ENCODE assay signal across 26 mouse cellular contexts in genomic region chr9:40827366-40827765, GRCm38 (mm10). TPM values are rescaled to one million over a fixed set of nuclear protein-coding genes. Genes with fewer than 3 reads are reported as not detected.
DNase-seq lines count a peak whose midpoint lies in the region; ATAC-seq and TF ChIP-seq lines count a peak whose summit lies in the region.
"Had no signal": no experiment of that assay in that cellular context is flagged by ENCODE, and none has a peak within 500 bp of the region (broad histone marks: within the 10 kb centered on the region; RNA-seq: fewer than 3 reads in every experiment).

No protein-coding gene starts in this region.

- no peak for ATAC-seq in forebrain, postnatal 0 days
- ATAC-seq in forebrain, embryonic 12.5 days (ENCODE audit: low FRiP score) = no peak
- ATAC-seq in limb, embryonic 11.5 days (ENCODE audit: insufficient number of reproducible peaks, low FRiP score, low TSS enrichment, low read depth) = no peak
- no peak for ATAC-seq in midbrain, embryonic 11.5 days (ENCODE audit: low FRiP score)
- ATAC-seq in midbrain, embryonic 13.5 days = no peak
- ATAC-seq: activated CD4-positive, CD25-positive, alpha-beta regulatory T cell, adult 4 months; CD4-positive, CD25-positive, alpha-beta regulatory T cell, adult 4 months; Patski had no signal

- no peaks in the 10 kb centered on the region for H3K9me3 ChIP-seq in forebrain, postnatal 0 days (ENCODE audit: low read length)
- H3K9me3 ChIP-seq in forebrain, embryonic 12.5 days = no peaks in the 10 kb centered on the region
- no peaks in the 10 kb centered on the region for H3K9me3 ChIP-seq in limb, embryonic 11.5 days (ENCODE audit: control insufficient read depth, low read length)
- no peaks in the 10 kb centered on the region for H3K9me3 ChIP-seq in limb, embryonic 10.5 days (replicated peaks)
- H3K9me3 ChIP-seq in midbrain, embryonic 11.5 days (ENCODE audit: control insufficient read depth, low read length) = no peaks in the 10 kb centered on the region
- H3K9me3 ChIP-seq in midbrain, embryonic 13.5 days = no peaks in the 10 kb centered on the region
- H3K9me3 ChIP-seq: G1E had no signal

- TF ChIP-seq CTCF in forebrain, postnatal 0 days (IDR thresholded peaks at IDR 0.05; ENCODE audit: low read depth) = no peak
- no peak for TF ChIP-seq CTCF in layer of hippocampus, adult 2 months (conservative IDR thresholded peaks at IDR 0.05)

- no peaks in the 10 kb centered on the region for H3K36me3 ChIP-seq in forebrain, postnatal 0 days (ENCODE audit: insufficient read depth)
- no peaks in the 10 kb centered on the region for H3K36me3 ChIP-seq in forebrain, embryonic 12.5 days (replicated peaks)
- H3K36me3 ChIP-seq in limb, embryonic 11.5 days (ENCODE audit: control insufficient read depth, insufficient read depth, low read length) = no peaks in the 10 kb centered on the region
- no peaks in the 10 kb centered on the region for H3K36me3 ChIP-seq in limb, embryonic 10.5 days
- H3K36me3 ChIP-seq in midbrain, embryonic 11.5 days (ENCODE audit: control insufficient read depth, insufficient read depth, low read length) = no peaks in the 10 kb centered on the region
- no peaks in the 10 kb centered on the region for H3K36me3 ChIP-seq in midbrain, embryonic 13.5 days
- H3K36me3 ChIP-seq: G1E had no signal

- peak; percentile 12 for DNase-seq in forebrain, postnatal 0 days
- peak; percentile 41 to 51 for DNase-seq in layer of hippocampus, adult 2 months (ENCODE audit: low spot score in 2 of 2)
- DNase-seq in layer of hippocampus, adult 11-12 months (ENCODE audit: low spot score) = no peak
- DNase-seq in limb, embryonic 11.5 days (ENCODE audit: low spot score) = no peak
- DNase-seq in limb, embryonic 10.5 days (ENCODE audit: low spot score) = no peak
- peak; percentile 69 for DNase-seq in midbrain, embryonic 11.5 days (ENCODE audit: low spot score, missing footprints)
- DNase-seq: adrenal gland, adult 2 months; adrenal gland, adult 8-10 months; adrenal gland, postnatal 10 days; adrenal gland, postnatal 14 days; adrenal gland, postnatal 25 days; adrenal gland, postnatal 36 days; B cell, adult 2 months; cerebellum, adult 11 months; cerebellum, adult 11-12 months had no signal

- H3K9ac ChIP-seq in forebrain, postnatal 0 days = no peak overlapping the region
- no peak overlapping the region for H3K9ac ChIP-seq in forebrain, embryonic 12.5 days
- no peak overlapping the region for H3K9ac ChIP-seq in limb, embryonic 11.5 days (ENCODE audit: low read length)
- H3K9ac ChIP-seq in midbrain, embryonic 11.5 days (ENCODE audit: low read length) = no peak overlapping the region
- H3K9ac ChIP-seq in midbrain, embryonic 13.5 days (replicated peaks) = no peak overlapping the region

- H3K27ac ChIP-seq in forebrain, postnatal 0 days (ENCODE audit: low read depth, low read length) = no peak overlapping the region
- H3K27ac ChIP-seq in forebrain, embryonic 12.5 days = no peak overlapping the region
- peak overlapping the region; percentile 72 for H3K27ac ChIP-seq in layer of hippocampus, adult 2 months
- peak overlapping the region; percentile 8; the same call in 1 of the 2 replicates for H3K27ac ChIP-seq in limb, embryonic 11.5 days (replicated peaks; ENCODE audit: low read depth, low read length)
- no peak overlapping the region; the same call in 1 of the 2 replicates for H3K27ac ChIP-seq in limb, embryonic 10.5 days
- no peak overlapping the region for H3K27ac ChIP-seq in midbrain, embryonic 11.5 days (ENCODE audit: low read depth, low read length)
- H3K27ac ChIP-seq in midbrain, embryonic 13.5 days = no peak overlapping the region

- WGBS in forebrain, postnatal 0 days = 63% methylated on average over 4 of the region's 4 CpGs
- WGBS in forebrain, embryonic 12.5 days = 76% methylated on average over 4 of the region's 4 CpGs
- 64% methylated on average over 4 of the region's 4 CpGs for WGBS in limb, embryonic 11.5 days
- 81% methylated on average over 4 of the region's 4 CpGs for WGBS in limb, embryonic 10.5 days
- WGBS in midbrain, embryonic 11.5 days = 88% methylated on average over 4 of the region's 4 CpGs
- WGBS in midbrain, embryonic 13.5 days = 89% methylated on average over 4 of the region's 4 CpGs

- no peaks in the 10 kb centered on the region for H3K4me1 ChIP-seq in forebrain, postnatal 0 days (ENCODE audit: insufficient read depth)
- peaks cover 5% of the 10 kb centered on the region; the same call in 1 of the 2 replicates for H3K4me1 ChIP-seq in forebrain, embryonic 12.5 days
- H3K4me1 ChIP-seq in limb, embryonic 11.5 days (ENCODE audit: control insufficient read depth, insufficient read depth, low read length) = 0 out of 2 replicates have a peak, but pooled peaks cover 3% of the 10 kb centered on the region
- peaks cover 12% of the 10 kb centered on the region for H3K4me1 ChIP-seq in limb, embryonic 10.5 days
- H3K4me1 ChIP-seq in midbrain, embryonic 11.5 days (ENCODE audit: control insufficient read depth, insufficient read depth, low read length) = peaks cover under 1% of the 10 kb centered on the region; the same call in 1 of the 2 replicates
- H3K4me1 ChIP-seq in midbrain, embryonic 13.5 days (replicated peaks) = peaks cover 5% of the 10 kb centered on the region

- H3K27me3 ChIP-seq in forebrain, postnatal 0 days (ENCODE audit: insufficient read depth, low read length) = no peaks in the 10 kb centered on the region
- peaks cover 11% of the 10 kb centered on the region for H3K27me3 ChIP-seq in forebrain, embryonic 12.5 days
- H3K27me3 ChIP-seq in limb, embryonic 11.5 days (ENCODE audit: control insufficient read depth, insufficient read depth, low read length) = no peaks in the 10 kb centered on the region
- H3K27me3 ChIP-seq in limb, embryonic 10.5 days (ENCODE audit: low read depth, poor library complexity, severe bottlenecking) = peaks cover 6% of the 10 kb centered on the region; the same call in 1 of the 2 replicates
- H3K27me3 ChIP-seq in midbrain, embryonic 11.5 days (ENCODE audit: control insufficient read depth, insufficient read depth, low read length) = no peaks in the 10 kb centered on the region; the same call in 1 of the 2 replicates
- H3K27me3 ChIP-seq in midbrain, embryonic 13.5 days = peaks cover 4% of the 10 kb centered on the region; the same call in 1 of the 2 replicates
- H3K27me3 ChIP-seq: CH12.LX had no signal

- no peak overlapping the region for H3K4me2 ChIP-seq in forebrain, postnatal 0 days (ENCODE audit: low read depth)
- H3K4me2 ChIP-seq in forebrain, embryonic 12.5 days = no peak overlapping the region
- H3K4me2 ChIP-seq in limb, embryonic 11.5 days (ENCODE audit: low read depth, severe bottlenecking) = no peak overlapping the region
- no peak overlapping the region for H3K4me2 ChIP-seq in midbrain, embryonic 11.5 days
- H3K4me2 ChIP-seq in midbrain, embryonic 13.5 days (replicated peaks) = no peak overlapping the region

- H3K4me3 ChIP-seq in forebrain, postnatal 0 days (ENCODE audit: low read depth, low read length) = no peak overlapping the region
- no peak overlapping the region for H3K4me3 ChIP-seq in forebrain, embryonic 12.5 days (replicated peaks)
- H3K4me3 ChIP-seq in layer of hippocampus, adult 2 months = no peak overlapping the region
- H3K4me3 ChIP-seq in limb, embryonic 11.5 days (ENCODE audit: low read depth, low read length) = no peak overlapping the region
- no peak overlapping the region for H3K4me3 ChIP-seq in limb, embryonic 10.5 days
- no peak overlapping the region for H3K4me3 ChIP-seq in midbrain, embryonic 11.5 days (ENCODE audit: low read depth, low read length)
- no peak overlapping the region for H3K4me3 ChIP-seq in midbrain, embryonic 13.5 days (replicated peaks)

RNA-seq across cellular contexts. Expression of gene Hspa8, which starts 26.6 kb away (rescaled TPM):
- total RNA-seq in forebrain, postnatal 0 days (2014; rRNA removed) = 3,364 and 4,241 TPM in 2 replicates
- 2,287 and 2,372 TPM in 2 replicates for polyA plus RNA-seq in forebrain, postnatal 0 days (2015; fragmentation: Nextera tagmentation; extraction: Ambion mirVana)
- 2,759 and 2,920 TPM in 2 replicates for polyA plus RNA-seq in forebrain, embryonic 12.5 days (2016; fragmentation: Nextera tagmentation; extraction: Ambion mirVana)
- 1,000 to 10,000 TPM; 2,132 to 2,154 TPM for total RNA-seq in layer of hippocampus, adult 2 months (2021)
- 3,724 and 3,791 TPM in 2 replicates for polyA plus RNA-seq in limb, embryonic 11.5 days (2014; fragmentation: Nextera tagmentation; extraction: Ambion mirVana)
- 3,450 and 4,164 TPM in 2 replicates for polyA plus RNA-seq in limb, embryonic 10.5 days (2016; fragmentation: Nextera tagmentation; extraction: Ambion mirVana)
- polyA plus RNA-seq in midbrain, embryonic 11.5 days (2014; fragmentation: Nextera tagmentation; extraction: Ambion mirVana) = 3,704 and 3,886 TPM in 2 replicates
- polyA plus RNA-seq in midbrain, embryonic 13.5 days (2015; fragmentation: Nextera tagmentation; extraction: Ambion mirVana) = 2,863 and 3,076 TPM in 2 replicates

RNA-seq across cellular contexts. Expression of gene Bsx, which starts 46.6 kb away (rescaled TPM):
- total RNA-seq in forebrain, postnatal 0 days (2014; rRNA removed) = 1.2 and 1.3 TPM in 2 replicates
- 0.40 and 1.0 TPM in 2 replicates for polyA plus RNA-seq in forebrain, postnatal 0 days (2015; fragmentation: Nextera tagmentation; extraction: Ambion mirVana)
- 1.4 and 2.4 TPM in 2 replicates for polyA plus RNA-seq in forebrain, embryonic 12.5 days (2016; fragmentation: Nextera tagmentation; extraction: Ambion mirVana)
- not detected for total RNA-seq in layer of hippocampus, adult 2 months (2021)
- polyA plus RNA-seq in limb, embryonic 11.5 days (2014; fragmentation: Nextera tagmentation; extraction: Ambion mirVana) = not detected in 2 replicates
- not detected in 2 replicates for polyA plus RNA-seq in limb, embryonic 10.5 days (2016; fragmentation: Nextera tagmentation; extraction: Ambion mirVana)
- polyA plus RNA-seq in midbrain, embryonic 11.5 days (2014; fragmentation: Nextera tagmentation; extraction: Ambion mirVana) = 0.22 and 0.50 TPM in 2 replicates
- polyA plus RNA-seq in midbrain, embryonic 13.5 days (2015; fragmentation: Nextera tagmentation; extraction: Ambion mirVana) = 2.7 and 4.1 TPM in 2 replicates
- total RNA-seq: adrenal gland, adult 18-20 months; adrenal gland, adult 2 months; adrenal gland, adult 8-10 months; adrenal gland, postnatal 10 days; adrenal gland, postnatal 14 days; adrenal gland, postnatal 25 days; adrenal gland, postnatal 36 days; CH12.LX; ES-E14; G1E; MEL had no signal
- polyA plus RNA-seq: activated CD4-positive, CD25-positive, alpha-beta regulatory T cell, adult 4 months; C2C12; CD4-positive, CD25-positive, alpha-beta regulatory T cell, adult 4 months; G1E; Patski had no signal

Comparison
In these comparisons a context has a peak if more than half of its experiments do, and no peak if none do; other contexts are left out.
1. DNase-seq: peak in forebrain, postnatal 0 days (single experiment), layer of hippocampus, adult 2 months (2 of 2) and midbrain, embryonic 11.5 days (single experiment); none in layer of hippocampus, adult 11-12 months (single experiment), limb, embryonic 11.5 days (single experiment) and limb, embryonic 10.5 days (single experiment).
2. H3K27ac ChIP-seq: peak in layer of hippocampus, adult 2 months (single experiment) and limb, embryonic 11.5 days (single experiment); none in forebrain, postnatal 0 days (single experiment), forebrain, embryonic 12.5 days (single experiment), limb, embryonic 10.5 days (single experiment), midbrain, embryonic 11.5 days (single experiment) and midbrain, embryonic 13.5 days (single experiment).